Mouse (Mus musculus) forebrain, embryonic 16.5 days (tissue): ENCODE data around the gene Spin1. TPM values are rescaled to one million over a fixed set of nuclear protein-coding genes. Genes with fewer than 3 reads are reported as not detected.

Source experiments
- ATAC-seq: fragments of 200-750 bp; cut with Nextera tagmentation; 2 replicates; pipeline ENCODE4 v1.8.0; 2017; ENCODE audit warnings: mild to moderate bottlenecking, moderate library complexity
- H3K27ac ChIP-seq: fragments of 300-500 bp; sonication (generic); 2 replicates; pipeline ENCODE4 v1.5.1; 2014; ENCODE audit warnings: low read length, control low read depth
- H3K27me3 ChIP-seq: fragments of 300-500 bp; sonication (generic); replicated peaks from 2 replicates; pipeline ENCODE4 v1.6.1; 2014; ENCODE audit warnings: low read length; ENCODE audit not compliant: control insufficient read depth, insufficient read depth
- H3K36me3 ChIP-seq: fragments of 300-500 bp; sonication (generic); 2 replicates; pipeline ENCODE4 v1.6.1; 2014; ENCODE audit not compliant: control insufficient read depth, insufficient read depth
- H3K4me1 ChIP-seq: fragments of 300-500 bp; sonication (generic); replicated peaks from 2 replicates; pipeline ENCODE4 v1.6.1; 2014; ENCODE audit warnings: low read length; ENCODE audit not compliant: control insufficient read depth, insufficient read depth
- H3K4me2 ChIP-seq: fragments of 300-500 bp; sonication (generic); 2 replicates; pipeline ENCODE4 v1.6.1; 2014; ENCODE audit warnings: mild to moderate bottlenecking, low read length, control low read depth
- H3K4me3 ChIP-seq: fragments of 300-500 bp; sonication (generic); replicated peaks from 2 replicates; pipeline ENCODE4 v1.5.1; 2014; ENCODE audit warnings: mild to moderate bottlenecking, low read length, control low read depth
- H3K9ac ChIP-seq: fragments of 300-500 bp; sonication (generic); replicated peaks from 2 replicates; pipeline ENCODE4 v1.6.1; 2014; ENCODE audit warnings: low read depth, low read length, control low read depth
- H3K9me3 ChIP-seq: fragments of 300-500 bp; sonication (generic); 2 replicates; pipeline ENCODE4 v1.6.1; 2016; ENCODE audit warnings: low read length; ENCODE audit not compliant: control insufficient read depth
- WGBS: fragments of 180-500 bp; shearing (Covaris S2); extraction: QIAGEN DNeasy Blood & Tissue Kit; methylation state at CpG from one replicate; pipeline ENCODE4 v1.1.7; 2014; 5-methylcytosine and 5-hydroxymethylcytosine counted together
- polyA plus RNA-seq: library from polyadenylated mRNA; unstranded; fragments of >200 nt; fragmentation: Nextera tagmentation; extraction: Ambion mirVana; gene quantifications from 2 replicates; pipeline ENCODE4 v1.2.1, GENCODE M21; 2015

The Spin1 gene
- polyA plus RNA-seq, result 192 and 204 TPM in 2 replicates

DNA sequence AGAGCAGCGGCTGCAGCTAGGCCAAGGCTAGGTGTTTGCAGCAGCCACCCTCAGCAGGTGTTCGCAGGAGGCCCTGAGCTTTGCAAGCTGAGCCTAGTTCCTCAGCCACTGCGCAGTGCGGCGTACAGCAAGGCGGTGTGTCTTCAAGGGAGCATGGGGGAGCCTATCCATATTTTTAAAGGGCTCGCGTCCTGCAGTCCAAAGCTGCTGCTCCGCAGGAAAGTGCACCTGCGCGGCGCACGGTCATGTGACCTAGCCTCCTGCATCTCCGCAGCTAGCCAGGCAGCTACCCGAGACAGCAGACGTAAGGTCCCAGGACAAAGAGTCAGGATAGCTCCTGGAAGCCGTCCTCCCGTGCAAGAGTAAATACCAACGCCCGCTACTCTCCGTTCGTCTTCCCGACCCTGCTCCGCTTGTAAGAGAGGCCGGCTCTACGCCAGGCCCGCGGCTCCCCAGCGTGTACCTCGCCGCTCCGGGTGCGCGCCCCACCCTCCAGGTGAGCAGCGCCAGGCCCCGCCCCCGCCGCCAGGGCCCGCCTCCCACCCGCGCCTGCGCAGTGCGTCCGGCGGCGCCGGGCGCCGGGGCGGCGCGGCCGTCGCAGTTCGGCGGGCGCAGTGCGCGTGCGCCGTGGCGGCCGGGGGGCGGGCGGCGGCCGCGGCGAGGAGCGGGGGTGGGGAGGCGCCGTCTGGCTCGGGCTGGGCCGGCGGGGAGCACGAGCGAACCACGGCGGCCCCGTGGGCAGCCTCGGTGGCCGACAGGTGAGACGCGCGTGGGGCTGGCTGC lies at the start of gene Spin1:
Spin1 (plus strand) TSS at position 648 of the 783 bp plus-strand sequence.
- peak within 1 kb of the TSS; percentile 84 for H3K4me3 ChIP-seq
- 0% methylated on average over 46 of the region's 85 CpGs for WGBS
- ATAC-seq, result peak; percentile 79
- peak within 1 kb of the TSS; percentile 94 for H3K27ac ChIP-seq
- H3K36me3 ChIP-seq, result no peaks in the 10 kb centered on the region
- H3K9me3 ChIP-seq, result no peaks in the 10 kb centered on the region; the same call in 1 of the 2 replicates
- peak within 1 kb of the TSS; percentile 63 for H3K4me2 ChIP-seq
- H3K9ac ChIP-seq, result peak within 1 kb of the TSS; percentile 97
- no peaks in the 10 kb centered on the region for H3K27me3 ChIP-seq
- H3K4me1 ChIP-seq, result peaks cover 18% of the 10 kb centered on the region

DNA sequence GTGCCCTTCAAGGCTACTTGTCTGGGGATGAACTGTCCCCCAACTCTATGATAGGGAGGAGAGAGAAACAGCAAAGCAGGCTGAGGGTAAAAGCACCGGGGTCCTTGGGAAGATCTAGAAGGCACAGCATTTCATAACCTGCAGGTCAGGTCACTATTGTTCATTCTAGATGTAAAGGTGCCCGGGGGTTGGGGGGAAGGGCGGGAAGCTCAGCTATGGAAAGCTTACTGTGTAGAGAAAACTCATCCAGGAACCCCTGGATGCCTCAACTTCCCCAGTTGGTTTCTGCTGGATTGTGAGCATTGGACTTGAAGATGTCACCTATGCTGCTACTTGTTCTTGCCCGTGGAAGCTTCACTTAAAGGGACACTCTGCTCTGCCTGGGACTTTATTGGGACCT lies 49.7 kb upstream of the Spin1 start:
- Histone ChIP-seq H3K27ac (no peak overlapping the region), H3K9ac (no peak overlapping the region), H3K36me3 (no peaks in the 10 kb centered on the region), H3K4me3 (no peak overlapping the region), H3K4me2 (no peak overlapping the region), H3K27me3 (no peaks in the 10 kb centered on the region), H3K4me1 (no peaks in the 10 kb centered on the region), H3K9me3 (no peaks in the 10 kb centered on the region)
- no peak for ATAC-seq
- WGBS, result 92% methylated on average over 4 of the region's 4 CpGs

- 70% methylated on average over 3 of the region's 3 CpGs for WGBS
- H3K36me3 ChIP-seq, result no peaks in the 10 kb centered on the region
- H3K4me2 ChIP-seq, result no peak overlapping the region
- H3K27me3 ChIP-seq, result no peaks in the 10 kb centered on the region
- H3K9ac ChIP-seq, result no peak overlapping the region
- no peak overlapping the region for H3K4me3 ChIP-seq
- ATAC-seq, result no peak
- no peaks in the 10 kb centered on the region for H3K4me1 ChIP-seq
- H3K27ac ChIP-seq, result no peak overlapping the region
- H3K9me3 ChIP-seq, result no peaks in the 10 kb centered on the region
These were observed 48.3 kb upstream of the Spin1 start for GRCm38 (mm10) chr13:51052408-51052807.

DNA sequence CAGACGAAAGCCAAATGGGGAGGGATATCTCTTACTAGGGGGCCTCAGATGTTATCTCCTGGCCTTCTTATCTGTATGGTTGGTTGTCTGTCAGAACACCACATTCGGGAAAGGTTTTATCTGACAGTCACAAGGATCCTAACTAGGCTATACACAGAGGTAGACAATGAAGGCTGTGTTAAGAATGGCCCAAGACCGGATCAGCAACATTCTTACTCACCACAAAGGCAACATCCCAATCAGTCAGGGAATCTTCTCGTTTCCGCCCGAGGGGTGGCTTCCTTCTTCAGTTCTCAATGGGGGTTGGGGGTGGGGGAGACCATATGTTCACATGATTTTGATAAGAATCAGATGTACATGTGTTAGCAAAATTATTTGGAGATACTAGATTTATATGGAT lies 37.7 kb upstream of the Spin1 start:
- 85% methylated on average over 6 of the region's 6 CpGs for WGBS
- Histone ChIP-seq H3K9ac (no peak overlapping the region), H3K4me2 (no peak overlapping the region)

GRCm38 (mm10) chr13:51063721-51064120 lies 37.0 kb upstream of the Spin1 start:
- ATAC-seq, result no peak
- H3K9me3 ChIP-seq, result no peaks in the 10 kb centered on the region
- no peak overlapping the region for H3K9ac ChIP-seq
- H3K4me3 ChIP-seq, result no peak overlapping the region
- H3K4me2 ChIP-seq, result no peak overlapping the region
- H3K36me3 ChIP-seq, result no peaks in the 10 kb centered on the region
- no peaks in the 10 kb centered on the region for H3K4me1 ChIP-seq
- no peak overlapping the region for H3K27ac ChIP-seq
- WGBS, result 83% methylated on average over 1 of the region's 1 CpGs
- H3K27me3 ChIP-seq, result no peaks in the 10 kb centered on the region

More for the DNA sequence above, 37.7 kb upstream of the Spin1 start:
- Histone ChIP-seq H3K9me3 (no peaks in the 10 kb centered on the region), H3K4me1 (no peaks in the 10 kb centered on the region), H3K4me3 (no peak overlapping the region), H3K27ac (no peak overlapping the region), H3K36me3 (no peaks in the 10 kb centered on the region), H3K27me3 (no peaks in the 10 kb centered on the region)
- ATAC-seq, result no peak

DNA sequence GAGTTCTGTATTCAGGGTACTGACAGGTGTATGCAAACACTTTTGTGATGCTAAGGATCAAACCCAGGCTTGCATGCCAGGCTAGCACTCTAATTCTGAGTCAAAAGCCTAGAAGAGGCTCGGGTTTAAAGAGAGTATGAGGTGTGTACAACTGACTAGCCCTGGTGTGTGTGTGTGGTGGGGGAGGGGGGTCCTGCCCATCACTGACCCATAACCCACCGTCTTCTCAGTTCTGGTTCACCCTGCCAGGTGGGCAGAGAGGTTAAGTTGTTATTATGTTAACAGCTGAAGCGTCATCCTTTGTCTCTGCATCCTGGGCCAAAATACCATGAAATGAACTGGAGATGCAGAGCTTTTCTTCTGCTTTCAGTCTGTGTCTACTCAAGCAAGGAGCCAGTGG lies 36.3 kb upstream of the Spin1 start:
- WGBS, result 65% methylated on average over 3 of the region's 3 CpGs
- H3K9ac ChIP-seq, result no peak overlapping the region
- no peak for ATAC-seq

DNA sequence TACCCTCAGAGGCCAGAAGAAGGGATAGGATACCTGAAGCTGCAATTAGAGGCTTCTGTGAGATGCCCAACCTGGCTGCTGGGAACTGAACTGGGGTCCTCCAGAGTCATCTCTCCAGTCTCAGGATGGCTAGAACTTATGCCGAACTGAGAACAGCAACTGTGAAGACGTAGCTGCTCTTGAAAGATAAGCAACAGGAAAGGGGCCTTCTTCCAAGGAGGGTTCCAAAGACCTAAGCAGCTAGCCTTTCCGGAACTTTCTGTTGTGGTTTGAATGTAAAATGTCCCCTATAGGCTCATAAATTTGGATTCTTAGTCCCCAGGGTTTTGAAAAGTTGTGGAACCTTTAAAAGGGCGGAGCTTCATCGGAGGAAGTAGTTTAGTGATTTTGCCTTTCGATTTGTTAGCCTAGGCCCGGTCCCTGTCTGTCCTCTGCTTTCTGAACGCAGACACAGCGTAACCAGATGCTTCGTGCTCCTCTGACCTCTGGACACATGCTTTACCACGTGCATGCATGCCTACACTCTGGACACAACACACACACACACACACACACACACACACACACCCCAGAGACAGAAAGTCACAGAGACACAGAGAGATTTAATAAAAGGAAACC lies 29.5 kb upstream of the Spin1 start:
- Histone ChIP-seq H3K27ac (no peak overlapping the region), H3K9me3 (no peaks in the 10 kb centered on the region), H3K4me1 (no peaks in the 10 kb centered on the region), H3K9ac (no peak overlapping the region), H3K4me2 (no peak overlapping the region), H3K4me3 (no peak overlapping the region), H3K27me3 (no peaks in the 10 kb centered on the region), H3K36me3 (no peaks in the 10 kb centered on the region)
- no peak for ATAC-seq
- 86% methylated on average over 11 of the region's 11 CpGs for WGBS

More for the DNA sequence above, 36.3 kb upstream of the Spin1 start:
- Histone ChIP-seq H3K27me3 (no peaks in the 10 kb centered on the region), H3K36me3 (no peaks in the 10 kb centered on the region), H3K4me1 (no peaks in the 10 kb centered on the region), H3K4me3 (no peak overlapping the region), H3K4me2 (no peak overlapping the region), H3K9me3 (no peaks in the 10 kb centered on the region), H3K27ac (no peak overlapping the region)

GRCm38 (mm10) chr13:51071763-51072276 lies 28.9 kb upstream of the Spin1 start:
- Histone ChIP-seq H3K27me3 (no peaks in the 10 kb centered on the region), H3K4me3 (no peak overlapping the region), H3K4me2 (no peak overlapping the region), H3K4me1 (no peaks in the 10 kb centered on the region), H3K9me3 (no peaks in the 10 kb centered on the region), H3K27ac (no peak overlapping the region), H3K9ac (no peak overlapping the region), H3K36me3 (no peaks in the 10 kb centered on the region)
- 71% methylated on average over 8 of the region's 8 CpGs for WGBS
- no peak for ATAC-seq

GRCm38 (mm10) chr13:51072917-51073843 lies 27.5 kb upstream of the Spin1 start:
- 92% methylated on average over 16 of the region's 16 CpGs for WGBS
- H3K36me3 ChIP-seq, result no peaks in the 10 kb centered on the region
- H3K4me3 ChIP-seq, result no peak overlapping the region
- no peak overlapping the region for H3K27ac ChIP-seq
- H3K4me2 ChIP-seq, result no peak overlapping the region
- H3K27me3 ChIP-seq, result no peaks in the 10 kb centered on the region
- no peaks in the 10 kb centered on the region for H3K9me3 ChIP-seq
- no peak overlapping the region for H3K9ac ChIP-seq
- ATAC-seq, result no peak
- H3K4me1 ChIP-seq, result no peaks in the 10 kb centered on the region
